Mouse (Mus musculus) ES-Bruce4 (cell line): ENCODE data around the gene Alg9.

Experiments used
- CTCF ChIP-seq: IDR thresholded peaks from one replicate; pipeline ENCODE4 v1.8.1; 2011; ENCODE audit warnings: low read depth, low read length
- EP300 ChIP-seq: IDR thresholded peaks from 2 replicates; pipeline ENCODE4 v1.6.1; 2011; ENCODE audit warnings: low read depth, low read length; ENCODE audit not compliant: insufficient read depth
- POLR2A ChIP-seq: IDR thresholded peaks from one replicate; pipeline ENCODE4 v1.8.1; 2011; ENCODE audit warnings: low read length; ENCODE audit not compliant: insufficient read depth

DNA sequence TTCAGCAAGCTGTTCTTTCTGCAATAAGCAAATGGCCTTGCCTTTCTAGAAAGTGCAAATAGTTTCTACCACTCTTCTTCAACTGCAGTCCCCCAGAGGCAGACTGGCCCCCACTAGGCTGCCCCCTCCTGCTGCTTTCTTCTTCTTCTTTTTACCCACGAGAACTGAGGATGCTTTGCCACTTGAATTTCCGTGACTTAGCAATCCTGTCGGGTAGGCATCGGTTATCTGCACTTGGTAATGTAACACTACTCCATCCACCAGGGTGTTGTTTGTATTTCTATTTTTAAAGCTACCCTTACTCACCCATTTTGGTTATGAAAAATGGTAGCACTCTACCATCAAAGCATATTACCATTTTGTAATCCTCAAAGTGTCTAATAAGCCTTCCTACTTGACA is 115.1 kb downstream of the Alg9 start:
- TF ChIP-seq CTCF: no peak
- no peak for TF ChIP-seq POLR2A
- TF ChIP-seq EP300: no peak
